Mouse (Mus musculus) G1E (cell line): ENCODE data around the gene Lpin2.

ENCODE experiments used
- CTCF ChIP-seq: IDR thresholded peaks from 2 replicates; pipeline ENCODE4 v1.5.1; 2012; ENCODE audit warnings: low read depth, low read length, inconsistent platforms, mixed read lengths
- GATA1 ChIP-seq: IDR thresholded peaks from 2 replicates; pipeline ENCODE4 v1.6.1; 2012; ENCODE audit warnings: borderline replicate concordance, low read length, inconsistent platforms, mixed read lengths
- GATA2 ChIP-seq: IDR thresholded peaks from 2 replicates; pipeline ENCODE4 v1.6.1; 2012; ENCODE audit warnings: low read depth, low read length, inconsistent platforms, borderline replicate concordance
- POLR2AphosphoS5 ChIP-seq: IDR thresholded peaks from 2 replicates; pipeline ENCODE4 v1.6.1; 2012; ENCODE audit warnings: low read depth, low read length, inconsistent platforms; ENCODE audit not compliant: insufficient replicate concordance
- TAL1 ChIP-seq: conservative IDR thresholded peaks from 2 replicates; pipeline ENCODE4 v1.6.1; 2012; ENCODE audit warnings: low read depth, low read length, inconsistent platforms, mixed read lengths

DNA sequence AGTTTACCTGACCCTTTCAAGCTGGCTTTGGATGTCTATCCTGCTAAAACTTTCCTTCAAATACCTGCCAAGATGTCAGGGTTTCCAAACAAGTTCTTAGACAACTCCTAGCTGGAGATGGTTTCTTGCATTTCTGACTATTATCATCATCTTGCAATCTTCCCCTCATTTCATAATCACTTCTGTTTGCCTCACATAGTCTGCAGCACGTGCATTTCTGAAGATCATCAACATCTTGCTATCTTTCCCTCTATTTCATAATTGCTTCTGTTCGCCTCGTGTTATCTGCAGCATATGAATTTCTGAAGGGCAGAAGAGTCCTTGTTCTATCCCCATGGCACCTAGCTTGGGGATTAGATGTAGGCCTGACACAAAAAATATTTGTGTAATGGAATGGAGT, 112.2 kb downstream of the Lpin2 start:
- TF ChIP-seq TAL1 (no peak), CTCF (no peak), POLR2AphosphoS5 (no peak), GATA1 (no peak), GATA2 (no peak)
